Mouse (Mus musculus): Measurements from ENCODE around the gene Tas1r3.

- TF ChIP-seq CTCF (IDR thresholded peaks at IDR 0.05; ENCODE audit: low read depth) (no peak), EP300 (IDR thresholded peaks at IDR 0.05; ENCODE audit: low read depth) (no peak)
Measured at GRCm38 (mm10) chr4:155883587-155883986, 20.4 kb upstream of the Tas1r3 start.
